ENCODE assay signal across 7 mouse cellular contexts in genomic region chr11:67110168-67110948, GRCm38 (mm10). TPM values are rescaled to one million over a fixed set of nuclear protein-coding genes. Genes with fewer than 3 reads are reported as not detected.
DNase-seq lines count a peak whose midpoint lies in the region; ATAC-seq and TF ChIP-seq lines count a peak whose summit lies in the region.

No protein-coding gene starts in this region.

- H3K36me3 ChIP-seq in forebrain, embryonic 10.5 days (replicated peaks): no peaks in the 10 kb centered on the region
- no peaks in the 10 kb centered on the region for H3K36me3 ChIP-seq in hindbrain, embryonic 11.5 days (ENCODE audit: control insufficient read depth, insufficient read depth, low read length)

- peak; percentile 89 for TF ChIP-seq CTCF in brain, embryonic 14.5 days (IDR thresholded peaks at IDR 0.05; ENCODE audit: borderline replicate concordance, extremely low read depth, insufficient read depth, insufficient read length)

- 34% methylated on average over 5 of the region's 5 CpGs for WGBS in forebrain, embryonic 10.5 days
- 32% methylated on average over 5 of the region's 5 CpGs for WGBS in hindbrain, embryonic 11.5 days

- TF ChIP-seq POLR2A in brain, embryonic 14.5 days (IDR thresholded peaks at IDR 0.05; ENCODE audit: borderline replicate concordance, extremely low read depth, insufficient read depth, insufficient read length, poor library complexity, severe bottlenecking): no peak

- no peak for ATAC-seq in hindbrain, embryonic 11.5 days (ENCODE audit: low FRiP score)
- ATAC-seq in megakaryocyte, adult 5-6 weeks (ENCODE audit: poor library complexity, severe bottlenecking): 0 out of 2 replicates have a peak, but pooled peaks have one; percentile 38

- DNase-seq in NIH3T3 (ENCODE audit: low read depth): peak; percentile 84
- peak; percentile 87 for DNase-seq in brain, embryonic 14.5 days (ENCODE audit: low read depth)
- DNase-seq in forebrain, embryonic 10.5 days (ENCODE audit: extremely low spot score, low spot score): peak; percentile 59
- DNase-seq in hindbrain, embryonic 11.5 days (ENCODE audit: low spot score): peak; percentile 85
- DNase-seq in layer of hippocampus, postnatal 14 days (ENCODE audit: low spot score in 2 of 2): peak; percentile 76 to 79
- peak; percentile 86 to 88 for DNase-seq in right cerebral cortex, postnatal 10 days (ENCODE audit: low spot score in 2 of 2)

- H3K27me3 ChIP-seq in forebrain, embryonic 10.5 days (ENCODE audit: poor library complexity, severe bottlenecking): peaks cover 4% of the 10 kb centered on the region; the same call in 1 of the 2 replicates
- H3K27me3 ChIP-seq in hindbrain, embryonic 11.5 days (ENCODE audit: control insufficient read depth, insufficient read depth, low read length): no peaks in the 10 kb centered on the region

- no peak overlapping the region for H3K4me2 ChIP-seq in hindbrain, embryonic 11.5 days (replicated peaks; ENCODE audit: low read depth, low read length)

- no peak overlapping the region for H3K9ac ChIP-seq in hindbrain, embryonic 11.5 days (ENCODE audit: low read depth, low read length)

- H3K27ac ChIP-seq in forebrain, embryonic 10.5 days: no peak overlapping the region
- H3K27ac ChIP-seq in hindbrain, embryonic 11.5 days (ENCODE audit: low read depth, low read length): no peak overlapping the region

- H3K4me1 ChIP-seq in forebrain, embryonic 10.5 days: peaks cover 11% of the 10 kb centered on the region
- no peaks in the 10 kb centered on the region for H3K4me1 ChIP-seq in hindbrain, embryonic 11.5 days (replicated peaks; ENCODE audit: control insufficient read depth, insufficient read depth, low read length)

- no peak overlapping the region for H3K4me3 ChIP-seq in forebrain, embryonic 10.5 days
- H3K4me3 ChIP-seq in hindbrain, embryonic 11.5 days (ENCODE audit: low read depth, low read length): no peak overlapping the region

- no peaks in the 10 kb centered on the region for H3K9me3 ChIP-seq in forebrain, embryonic 10.5 days
- no peaks in the 10 kb centered on the region for H3K9me3 ChIP-seq in hindbrain, embryonic 11.5 days (ENCODE audit: control insufficient read depth, low read length)

RNA-seq across cellular contexts. Expression of gene Myh3, which starts 32.3 kb away (rescaled TPM):
- 1.2 and 1.4 TPM in 2 replicates for polyA plus RNA-seq in brain, embryonic 14.5 days (2012; rRNA removed)
- 0.28 and 0.37 TPM in 2 replicates for polyA plus RNA-seq in forebrain, embryonic 10.5 days (2016; fragmentation: Nextera tagmentation; extraction: Ambion mirVana)
- polyA plus RNA-seq in hindbrain, embryonic 11.5 days (2014; fragmentation: Nextera tagmentation; extraction: Ambion mirVana): 2.3 and 4.1 TPM in 2 replicates
- under 1 TPM; 0.64 to 0.67 TPM for total RNA-seq in layer of hippocampus, postnatal 14 days (2021)
- 0.07 TPM in 1 of 2 replicates, not detected in the other for total RNA-seq in megakaryocyte, adult 5-6 weeks (2015)
- total RNA-seq in megakaryocyte, adult 5-6 weeks (2017): not detected in 2 replicates

RNA-seq across cellular contexts. Expression of gene Sco1, which starts 57.9 kb away (rescaled TPM):
- 5.6 and 7.5 TPM in 2 replicates for polyA plus RNA-seq in brain, embryonic 14.5 days (2012; rRNA removed)
- polyA plus RNA-seq in forebrain, embryonic 10.5 days (2016; fragmentation: Nextera tagmentation; extraction: Ambion mirVana): 21.1 and 22.9 TPM in 2 replicates
- polyA plus RNA-seq in hindbrain, embryonic 11.5 days (2014; fragmentation: Nextera tagmentation; extraction: Ambion mirVana): 16.1 and 20.0 TPM in 2 replicates
- total RNA-seq in layer of hippocampus, postnatal 14 days (2021): 1 to 10 TPM; 8.4 to 8.5 TPM
- 5.5 and 6.7 TPM in 2 replicates for total RNA-seq in megakaryocyte, adult 5-6 weeks (2015)
- total RNA-seq in megakaryocyte, adult 5-6 weeks (2017): 19.1 and 20.6 TPM in 2 replicates

RNA-seq across cellular contexts. Expression of gene Adprm, which starts 58.0 kb away (rescaled TPM):
- 28.8 and 33.5 TPM in 2 replicates for polyA plus RNA-seq in brain, embryonic 14.5 days (2012; rRNA removed)
- polyA plus RNA-seq in forebrain, embryonic 10.5 days (2016; fragmentation: Nextera tagmentation; extraction: Ambion mirVana): 28.5 TPM in 2 replicates
- polyA plus RNA-seq in hindbrain, embryonic 11.5 days (2014; fragmentation: Nextera tagmentation; extraction: Ambion mirVana): 38.7 and 39.0 TPM in 2 replicates
- 10 to 100 TPM; 19.8 to 22.2 TPM for total RNA-seq in layer of hippocampus, postnatal 14 days (2021)
- 37.3 and 38.8 TPM in 2 replicates for total RNA-seq in megakaryocyte, adult 5-6 weeks (2015)
- total RNA-seq in megakaryocyte, adult 5-6 weeks (2017): 28.5 and 37.2 TPM in 2 replicates
